Mouse (Mus musculus) fibroblast of lung, adult 2 months (primary cell): ENCODE data around the gene Tnfrsf25.

Experiments used
- DNase-seq: peaks from one replicate; pipeline ENCODE4 v3.0.0-alpha.2; 2011; ENCODE audit warnings: low read depth

The Tnfrsf25 gene

DNA sequence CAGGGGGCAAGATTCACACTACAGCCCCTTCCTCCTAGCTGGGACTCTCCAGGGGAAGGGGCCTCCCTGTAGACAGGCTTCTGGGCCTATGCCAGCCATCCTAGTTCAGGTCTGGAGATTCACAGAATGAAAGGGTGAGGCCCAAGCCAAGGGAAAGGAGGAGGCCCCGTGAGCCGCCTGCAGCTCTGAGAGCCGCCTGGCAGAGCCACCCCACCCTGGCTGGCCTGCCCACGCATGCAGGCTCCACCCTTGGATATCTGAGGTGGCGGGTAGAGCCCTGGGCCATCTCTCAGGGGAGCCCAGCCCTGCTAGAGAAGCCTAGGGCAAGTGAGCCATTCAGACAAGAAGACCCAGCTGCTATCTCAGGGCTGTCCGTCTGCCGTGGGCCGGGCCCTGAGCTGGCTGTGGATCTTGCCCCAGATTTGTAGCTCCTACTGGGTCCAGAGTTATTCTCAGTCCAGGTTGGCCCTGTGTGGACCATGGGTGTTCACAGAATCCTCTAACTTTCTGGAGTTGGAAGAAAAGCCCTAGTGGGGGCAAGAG lies 22.9 kb upstream of the Tnfrsf25 start:
- no peak for DNase-seq

DNA sequence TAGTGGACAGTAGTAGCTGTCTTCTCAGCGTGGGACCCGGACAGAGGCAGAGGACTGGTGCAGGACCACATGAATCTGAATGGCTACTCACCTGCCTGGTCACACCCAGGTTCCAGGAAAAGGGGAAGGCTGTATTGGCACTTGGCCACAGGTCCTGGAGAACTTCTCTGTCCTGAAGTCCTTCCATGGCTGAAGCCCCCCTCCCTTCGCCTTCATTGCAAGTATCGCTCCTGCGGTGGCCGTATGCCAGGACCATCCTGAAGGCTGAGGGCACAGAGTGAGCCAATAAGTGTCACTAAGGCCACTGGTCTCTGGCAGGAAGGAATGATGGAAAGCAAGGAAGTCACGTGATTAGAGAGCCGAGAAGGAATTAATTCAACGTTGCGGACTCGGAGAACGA lies 21.5 kb upstream of the Tnfrsf25 start:
- no peak for DNase-seq

GRCm38 (mm10) chr4:152095937-152096910 lies 19.5 kb upstream of the Tnfrsf25 start:
- DNase-seq: no peak

GRCm38 (mm10) chr4:152096927-152097326 lies 18.8 kb upstream of the Tnfrsf25 start:
- no peak for DNase-seq

GRCm38 (mm10) chr4:152097911-152098799 lies 17.6 kb upstream of the Tnfrsf25 start:
- DNase-seq: no peak

- no peak for DNase-seq
Observed at GRCm38 (mm10) chr4:152100541-152100940, 15.2 kb upstream of the Tnfrsf25 start.

DNA sequence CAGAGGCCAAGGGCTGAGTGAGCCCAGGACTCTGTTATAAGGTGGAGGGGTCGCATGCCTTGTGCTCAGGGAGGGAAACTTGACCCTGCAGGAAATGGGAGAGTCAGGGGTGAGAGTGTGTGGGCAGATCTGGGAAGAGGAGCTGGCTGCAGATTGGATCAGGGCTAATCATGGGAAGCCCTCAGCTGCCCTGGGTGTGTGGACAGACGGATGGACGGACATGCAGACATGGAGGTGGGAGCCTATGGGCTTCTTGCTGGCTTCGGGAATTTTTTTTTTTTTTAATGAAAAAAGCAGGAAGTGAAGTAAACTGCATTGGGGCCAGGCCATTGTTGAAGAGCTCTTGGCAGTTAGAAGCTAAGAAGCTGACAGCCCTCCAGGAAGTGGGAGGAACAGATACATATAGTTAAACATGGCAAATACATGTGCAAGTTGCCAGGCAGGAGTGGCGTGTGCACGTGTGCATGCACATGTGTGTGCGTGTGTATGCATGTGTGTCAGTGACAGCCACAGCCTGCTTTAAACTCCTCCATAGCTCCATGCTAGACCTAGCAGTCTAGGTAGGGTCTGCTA lies 14.6 kb upstream of the Tnfrsf25 start:
- DNase-seq: no peak

DNA sequence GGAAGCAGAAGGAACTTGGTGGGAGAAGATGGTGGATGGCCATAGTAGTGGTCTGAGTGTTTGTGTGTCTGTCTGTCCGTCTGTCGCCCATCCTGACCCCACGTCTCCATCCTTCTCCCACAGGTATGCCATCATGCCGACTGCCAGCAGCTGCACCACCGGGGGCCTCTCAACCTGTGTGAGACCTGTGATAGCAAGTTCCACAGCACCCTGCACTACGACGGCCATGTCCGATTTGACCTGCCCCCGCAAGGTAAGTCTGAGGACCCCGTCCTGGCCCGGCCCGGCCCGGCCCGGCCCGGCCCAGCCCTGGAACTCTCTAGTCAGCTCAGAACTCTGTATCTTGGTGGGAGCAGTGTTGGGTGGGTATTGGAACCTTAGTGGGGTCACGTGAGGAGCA lies 13.8 kb upstream of the Tnfrsf25 start:
- no peak for DNase-seq

DNA sequence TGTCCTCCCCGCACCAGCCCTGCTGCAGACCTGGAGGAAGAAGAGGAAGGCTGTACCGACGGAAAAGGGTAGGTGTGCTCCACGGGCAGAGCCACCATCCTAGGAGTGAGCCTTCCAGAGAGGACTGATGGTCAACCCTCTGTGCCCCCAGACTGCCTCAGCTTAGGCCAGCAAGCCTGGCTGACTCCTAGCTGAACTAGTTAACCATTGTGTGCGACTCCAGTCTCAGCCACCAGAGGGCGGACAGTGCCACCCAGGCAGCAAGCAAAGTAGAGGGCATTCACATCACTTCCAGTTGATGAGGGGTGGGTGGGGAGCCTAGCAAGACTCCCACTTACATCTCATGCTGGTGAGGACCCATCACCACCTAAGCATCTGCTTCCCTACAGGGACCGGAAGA lies 12.7 kb upstream of the Tnfrsf25 start:
- no peak for DNase-seq

GRCm38 (mm10) chr4:152106746-152107145 lies 9.0 kb upstream of the Tnfrsf25 start:
- no peak for DNase-seq

GRCm38 (mm10) chr4:152107493-152107892 lies 8.2 kb upstream of the Tnfrsf25 start:
- no peak for DNase-seq

GRCm38 (mm10) chr4:152107971-152108509 lies 7.7 kb upstream of the Tnfrsf25 start:
- DNase-seq: no peak

DNA sequence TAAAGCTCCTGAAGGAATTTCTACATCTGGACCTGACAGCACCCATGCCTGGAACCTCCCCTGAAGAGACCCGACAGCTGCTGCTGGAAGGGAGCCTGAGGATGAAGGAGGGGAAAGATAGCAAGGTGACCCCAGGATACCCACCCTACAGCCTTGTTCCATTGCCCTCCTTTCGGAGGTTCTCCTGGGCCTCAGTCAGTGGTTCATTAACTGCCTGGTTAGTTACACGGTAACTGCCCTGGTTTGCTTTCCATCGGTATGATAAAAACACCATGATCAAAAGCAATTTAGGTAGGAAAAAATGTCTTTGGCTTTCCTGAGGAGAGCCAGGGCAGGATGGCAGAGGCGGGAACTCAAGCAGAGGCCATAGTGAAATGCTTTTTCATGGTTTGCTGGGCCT lies 7.1 kb upstream of the Tnfrsf25 start:
- no peak for DNase-seq

- no peak for DNase-seq
Observed at GRCm38 (mm10) chr4:152109509-152109908, 6.2 kb upstream of the Tnfrsf25 start.

DNA sequence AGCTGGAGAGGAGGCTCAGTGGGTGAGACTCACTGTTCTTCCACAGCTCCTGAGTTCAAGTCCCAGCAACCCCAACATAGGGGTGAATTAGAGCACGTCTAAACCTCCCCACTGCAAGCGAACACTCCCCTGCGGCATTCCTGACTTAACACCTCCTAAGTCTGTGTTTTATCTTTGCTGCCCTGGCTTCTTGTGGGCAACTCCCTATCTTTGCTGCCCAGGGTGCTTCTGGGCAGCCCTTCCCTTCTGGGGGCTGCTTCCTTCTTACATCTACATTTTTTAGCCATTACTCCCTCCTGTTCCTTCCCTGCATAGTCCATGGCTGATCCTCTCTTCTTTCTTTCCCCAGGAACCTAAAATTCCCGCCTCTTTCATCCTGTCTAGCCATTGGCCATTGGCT lies 5.0 kb upstream of the Tnfrsf25 start:
- DNase-seq: no peak

DNA sequence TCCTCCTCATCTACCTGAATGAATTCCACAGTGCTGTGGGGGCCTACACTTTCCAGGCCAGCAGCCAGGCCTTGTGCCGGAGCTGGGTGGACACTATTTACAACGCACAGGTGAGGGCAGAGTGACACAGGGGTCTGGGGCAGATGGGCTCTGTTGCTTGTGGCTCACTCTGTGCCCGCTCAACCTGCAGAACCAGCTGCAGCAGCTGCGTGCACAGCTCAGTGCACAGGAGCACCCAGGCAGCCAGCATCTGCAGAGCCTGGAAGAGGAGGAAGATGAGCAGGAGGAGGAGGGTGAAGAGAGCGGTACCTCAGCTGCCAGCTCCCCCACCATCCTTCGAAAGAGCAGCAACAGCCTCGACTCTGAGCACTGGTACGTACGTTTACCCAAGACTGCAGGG lies 3.4 kb upstream of the Tnfrsf25 start:
- DNase-seq: no peak

- no peak for DNase-seq
Observed at GRCm38 (mm10) chr4:152114080-152114479, 1.7 kb upstream of the Tnfrsf25 start.

- no peak for DNase-seq
Observed at GRCm38 (mm10) chr4:152117538-152117937, 1.8 kb downstream of the Tnfrsf25 start.

GRCm38 (mm10) chr4:152119396-152120292 lies 3.9 kb downstream of the Tnfrsf25 start:
- DNase-seq: no peak

- no peak for DNase-seq
Observed at GRCm38 (mm10) chr4:152120311-152121182, 4.8 kb downstream of the Tnfrsf25 start.
